Mouse (Mus musculus): ENCODE results near the gene Zfp984.
A peak's percentile ranks its signal among the peaks of the same experiment; 100 is the strongest.
"Not testable (repeated sequence)": the region's sequence is repeated elsewhere in the genome, so short reads cannot be mapped to it uniquely, and the experiment has no call there.

The Zfp984 gene

GRCm38 (mm10) chr4:147809292-147809965 lies at the start of gene Zfp984:
Gene Zfp984 (minus strand): TSS chr4:147809788.
- peak; percentile 76 for DNase-seq (ENCODE audit: low read depth, low spot score)

DNA sequence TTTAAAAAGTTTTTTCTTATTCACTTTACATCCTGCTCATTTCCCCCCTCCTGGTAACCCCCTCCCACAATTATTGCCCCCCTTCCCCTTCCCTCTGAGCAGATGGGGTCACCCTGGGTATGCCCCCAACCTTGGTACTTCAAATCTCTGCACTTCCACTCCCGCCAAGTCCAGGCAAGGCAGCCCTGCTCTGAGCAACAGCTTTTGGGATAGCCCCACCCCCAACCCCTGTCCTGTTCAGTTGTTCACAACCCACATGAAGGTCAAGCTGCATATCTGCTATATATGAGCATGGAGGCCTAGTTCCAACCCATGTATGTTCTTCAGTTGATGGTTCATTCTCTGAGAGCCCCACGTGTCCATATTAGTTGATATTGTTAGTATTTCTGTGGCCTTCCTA lies 41.2 kb upstream of the Zfp984 start:
- no peak for DNase-seq (ENCODE audit: low read depth, low spot score)

DNA sequence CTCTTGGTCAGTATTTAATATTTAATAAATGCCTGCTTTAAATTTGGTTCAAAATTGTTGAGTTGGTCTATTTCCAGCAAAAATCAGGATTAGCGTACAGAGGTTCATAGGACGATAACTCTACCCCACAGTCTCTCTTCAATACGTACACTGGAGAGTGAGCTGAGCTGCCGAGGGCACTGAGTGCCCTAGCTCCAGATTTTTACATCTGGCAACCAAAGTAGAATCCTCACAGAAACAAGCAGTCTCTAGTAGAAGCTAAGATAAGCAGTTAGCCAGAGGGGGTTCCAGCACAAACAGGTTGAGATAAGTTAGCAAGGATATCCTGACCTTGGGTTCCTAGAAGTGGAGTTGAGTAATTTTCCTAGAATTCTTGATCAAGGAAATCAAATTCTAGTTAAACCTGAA lies 39.0 kb upstream of the Zfp984 start:
- DNase-seq (ENCODE audit: low read depth, low spot score), result no peak

DNA sequence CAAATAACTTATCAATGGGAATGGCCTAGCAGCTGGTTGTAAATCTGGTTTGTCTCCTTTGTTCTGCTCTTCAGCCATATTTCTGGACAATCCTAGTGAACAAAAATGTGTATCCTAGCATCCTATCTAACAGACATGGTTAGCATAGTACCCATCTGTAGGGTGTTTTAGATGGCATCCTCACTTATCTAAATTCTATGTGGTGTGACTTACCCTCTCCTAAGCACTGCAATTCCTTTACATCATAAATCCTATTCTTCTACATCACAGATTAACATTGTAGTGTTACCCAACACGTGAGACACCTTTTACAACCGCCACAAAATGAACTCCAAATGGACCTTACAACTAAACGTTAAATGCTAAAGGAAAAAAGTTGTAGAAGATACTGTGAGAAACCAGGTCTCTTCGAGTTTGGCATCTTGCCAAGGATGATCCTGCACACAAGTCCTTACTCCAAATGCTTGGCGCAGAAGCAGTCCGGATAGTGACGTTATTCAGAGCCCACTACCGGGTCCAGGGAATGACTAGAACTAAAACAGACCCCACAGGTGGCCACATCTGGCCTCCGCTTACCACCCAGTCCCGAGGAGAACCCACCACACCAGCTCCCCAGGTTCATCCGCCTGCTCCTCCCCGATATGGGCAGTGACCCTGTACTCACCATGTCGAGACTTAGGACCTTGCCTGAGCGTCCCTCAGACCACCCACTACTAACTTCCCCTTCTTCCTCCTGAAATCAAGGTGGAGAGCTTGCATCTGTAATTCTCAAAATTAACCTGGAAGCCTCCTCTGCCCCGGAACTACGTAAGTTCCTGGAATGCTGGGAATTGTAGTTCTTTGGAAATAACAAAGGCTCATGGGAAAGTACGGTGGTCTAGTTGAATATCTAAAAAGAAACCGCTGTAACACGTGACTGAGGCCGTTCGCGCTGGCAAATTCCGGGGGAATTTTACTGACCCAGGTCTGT lies 38.3 kb upstream of the Zfp984 start, which contains the start of gene Zfp933:
Zfp933 (minus strand) TSS at position 753 of the 970 bp plus-strand sequence.
- DNase-seq (ENCODE audit: low read depth, low spot score), result peak; percentile 92

- DNase-seq (ENCODE audit: low read depth, low spot score), result no peak
Observed at GRCm38 (mm10) chr4:147842871-147843270, 33.3 kb upstream of the Zfp984 start.

DNA sequence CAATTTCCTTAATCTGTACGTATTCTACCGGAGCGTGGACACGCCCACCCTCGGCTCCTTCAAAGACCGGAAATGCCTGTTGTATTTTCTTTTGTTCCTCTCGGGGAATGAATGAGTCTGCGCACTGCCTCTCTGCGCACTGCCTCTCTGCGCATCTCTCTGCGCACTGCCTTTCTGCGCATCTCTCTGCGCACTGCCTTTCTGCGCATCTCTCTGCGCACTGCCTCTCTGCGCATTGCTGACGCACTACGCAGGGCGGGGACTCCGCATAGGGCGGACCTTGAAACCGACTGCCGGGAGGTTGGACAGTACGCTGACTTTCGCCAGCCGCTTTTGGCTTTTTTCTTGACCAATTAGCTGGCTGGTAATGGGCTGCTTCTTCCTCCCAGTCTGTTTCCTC lies 29.7 kb upstream of the Zfp984 start:
- not testable (repeated sequence) for DNase-seq (ENCODE audit: low read depth, low spot score)

GRCm38 (mm10) chr4:147824389-147824788 lies 14.8 kb upstream of the Zfp984 start:
- peak; percentile 30 for DNase-seq (ENCODE audit: low read depth, low spot score)

GRCm38 (mm10) chr4:147821414-147821813 lies 11.8 kb upstream of the Zfp984 start:
- not testable (repeated sequence) for DNase-seq (ENCODE audit: low read depth, low spot score)

GRCm38 (mm10) chr4:147819659-147820058 lies 10.1 kb upstream of the Zfp984 start:
- not testable (repeated sequence) for DNase-seq (ENCODE audit: low read depth, low spot score)

DNA sequence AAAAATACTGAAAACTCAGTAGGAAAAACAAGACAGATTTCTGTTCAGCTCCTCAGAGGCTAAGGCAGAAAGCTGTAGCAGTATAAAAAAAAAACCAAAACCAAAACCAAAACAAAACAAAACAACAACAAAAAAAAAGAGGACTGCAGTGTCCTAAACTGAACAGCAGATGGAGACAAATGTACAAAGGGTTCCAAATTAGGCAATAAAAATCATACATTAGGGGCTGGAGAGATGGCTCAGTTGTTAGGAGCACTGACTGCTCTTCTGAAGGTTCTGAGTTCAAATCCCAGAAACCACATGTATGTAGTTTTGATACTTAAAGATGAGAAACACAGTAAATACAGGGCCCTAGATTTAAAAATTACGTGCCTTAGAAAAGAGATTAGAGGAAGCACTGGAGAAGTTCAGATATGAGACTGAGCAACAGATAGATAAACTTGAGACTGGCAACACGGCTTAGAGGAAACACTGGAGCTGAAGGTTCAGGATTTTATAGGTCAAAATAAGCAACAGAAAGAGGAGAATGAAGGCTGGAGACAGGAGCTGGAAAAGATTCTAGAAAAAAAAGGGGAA lies 5.1 kb upstream of the Zfp984 start:
- peak; percentile 51 for DNase-seq (ENCODE audit: low read depth, low spot score)

DNA sequence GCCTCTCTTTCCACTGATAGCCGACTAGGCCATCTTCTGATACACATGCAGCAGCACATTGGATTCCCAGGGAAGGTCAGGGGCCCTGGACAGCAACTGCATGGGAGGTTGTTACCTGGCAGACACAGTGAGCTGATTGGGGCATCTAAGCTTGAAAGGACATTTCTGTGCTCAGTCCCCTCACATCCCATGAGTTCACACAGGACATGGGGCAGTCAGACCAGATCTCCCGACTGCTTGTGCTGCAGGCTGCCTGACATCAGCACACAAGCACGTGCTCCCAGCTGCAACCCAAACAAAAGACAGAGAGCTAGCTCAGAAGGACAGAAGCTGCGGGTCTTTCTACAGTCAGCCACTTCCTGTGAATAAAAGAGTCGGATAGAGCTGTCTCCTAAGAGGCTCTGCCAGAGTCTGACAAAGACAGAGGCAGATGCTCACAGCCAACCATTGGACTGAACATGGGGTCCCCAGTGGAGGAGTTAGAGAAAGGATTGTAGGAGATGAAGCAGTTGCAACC lies 3.7 kb upstream of the Zfp984 start:
- DNase-seq (ENCODE audit: low read depth, low spot score), result no peak

DNA sequence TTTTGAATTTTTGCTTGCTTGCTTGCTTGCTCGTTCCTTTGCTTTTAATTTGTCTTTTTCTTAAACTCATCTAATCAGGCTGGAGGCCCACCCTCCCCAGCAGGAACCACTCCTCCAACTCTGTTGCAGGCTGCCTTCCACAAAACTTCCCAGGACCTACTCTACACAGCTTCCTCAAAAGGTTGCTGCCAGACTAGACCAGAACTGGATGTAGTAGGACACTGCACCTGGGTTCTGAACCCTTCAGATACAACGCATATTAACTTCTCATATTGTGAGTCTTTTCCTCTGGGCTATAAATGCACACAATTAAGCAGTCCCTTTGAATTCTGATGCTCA lies 347 bp upstream of the Zfp984 start:
- DNase-seq (ENCODE audit: low read depth, low spot score), result not testable (repeated sequence)

DNA sequence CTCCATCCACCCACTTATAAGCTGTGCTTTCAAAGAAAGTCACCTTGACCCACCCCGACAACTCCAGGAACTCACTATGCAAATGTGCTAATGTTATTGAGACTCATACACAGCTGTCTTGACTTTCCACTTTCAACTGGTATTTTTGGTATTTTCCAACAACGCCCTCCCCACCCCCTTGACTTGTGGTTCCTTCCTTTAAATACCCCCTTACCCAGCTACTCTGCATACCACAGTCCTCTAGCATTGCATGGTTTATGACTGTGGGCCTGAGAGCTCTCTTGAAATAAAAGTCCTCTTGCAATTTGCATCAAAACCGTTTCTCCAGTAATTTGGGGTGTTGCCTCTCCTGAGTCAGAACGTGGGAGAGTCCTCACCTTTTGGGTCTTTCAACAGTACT lies 1.1 kb downstream of the Zfp984 start:
- peak; percentile 62 for DNase-seq (ENCODE audit: low read depth, low spot score)

DNA sequence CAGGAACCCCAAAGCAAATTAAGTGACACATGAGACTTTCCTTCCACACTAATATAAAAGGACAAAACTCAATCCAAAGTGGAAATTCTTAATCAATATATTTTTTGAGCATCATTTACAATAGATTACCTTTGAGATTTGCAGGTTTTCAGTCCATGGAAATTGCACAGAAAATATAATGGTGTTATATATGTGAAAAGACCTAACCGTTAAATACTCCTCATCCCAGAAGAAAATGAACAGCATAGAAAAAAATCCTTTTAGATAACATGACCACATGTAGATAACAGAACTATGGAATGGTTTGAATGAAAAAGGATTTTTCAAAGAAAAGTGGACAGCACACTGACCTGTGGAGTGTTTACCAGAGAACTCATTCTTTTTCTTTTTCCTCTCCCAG lies 14.3 kb downstream of the Zfp984 start:
- not testable (repeated sequence) for DNase-seq (ENCODE audit: low read depth, low spot score)

- DNase-seq (ENCODE audit: low read depth, low spot score), result peak; percentile 24
Observed at GRCm38 (mm10) chr4:147794026-147794665, 15.4 kb downstream of the Zfp984 start.

GRCm38 (mm10) chr4:147793390-147793916 lies 16.1 kb downstream of the Zfp984 start:
- DNase-seq (ENCODE audit: low read depth, low spot score), result peak; percentile 49

GRCm38 (mm10) chr4:147791729-147792128 lies 17.9 kb downstream of the Zfp984 start:
- not testable (repeated sequence) for DNase-seq (ENCODE audit: low read depth, low spot score)

DNA sequence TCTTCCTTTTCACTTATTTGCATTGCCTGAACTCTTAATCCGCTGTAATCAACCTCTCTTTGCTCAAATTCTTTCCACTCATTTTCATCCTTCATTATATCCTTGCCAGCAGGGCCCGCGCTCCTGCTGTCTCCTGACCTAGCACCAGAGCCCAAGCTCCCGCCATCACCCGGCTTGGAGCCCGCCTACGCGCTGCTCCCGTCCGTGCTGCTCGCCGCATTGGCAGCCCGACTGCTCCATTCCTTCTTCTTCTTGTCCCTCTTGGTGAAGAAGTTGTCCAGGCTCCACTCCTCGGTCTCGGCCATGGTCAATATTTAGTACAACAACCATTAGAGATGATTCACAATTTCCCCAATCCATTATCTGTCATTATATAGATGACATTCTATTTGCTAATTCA lies 63.3 kb downstream of the Zfp984 start:
- peak; percentile 15 for DNase-seq (ENCODE audit: low read depth, low spot score)

DNA sequence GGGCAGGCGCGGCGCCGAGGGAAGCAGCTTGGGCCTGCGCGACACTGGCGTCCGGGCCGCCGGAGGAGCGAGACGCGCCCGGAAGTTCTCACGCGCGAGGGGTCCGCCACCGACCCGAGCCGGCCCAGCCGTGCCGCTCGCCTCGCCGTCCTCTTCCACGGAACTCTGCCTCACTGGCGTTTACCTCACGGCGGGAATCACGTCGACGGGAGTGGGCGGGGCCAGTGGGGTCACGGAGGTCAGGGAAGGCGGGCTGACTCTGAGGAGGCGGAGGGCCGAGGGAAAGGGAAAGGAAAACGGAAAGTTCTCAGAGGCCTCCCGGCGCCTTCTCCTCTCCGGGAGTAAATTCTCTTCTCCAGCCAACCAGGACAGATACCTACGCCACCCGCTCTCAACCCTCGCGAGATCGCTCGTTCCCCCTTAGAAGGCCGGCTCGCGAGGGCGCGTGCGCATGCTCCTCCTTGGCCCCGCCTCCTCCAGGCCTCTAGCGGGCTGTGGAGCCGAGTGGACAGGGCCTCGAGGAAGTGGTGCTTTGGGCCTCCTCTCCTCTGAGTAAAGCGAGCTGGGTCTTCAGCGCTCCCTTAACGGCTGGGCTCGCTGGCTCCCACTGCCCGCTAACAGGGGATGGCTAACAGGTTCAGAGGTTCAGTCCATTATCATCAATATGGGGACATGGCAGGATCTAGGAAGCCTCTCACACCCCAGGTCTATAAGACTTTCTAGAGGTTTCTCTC lies 70.8 kb downstream of the Zfp984 start:
- DNase-seq (ENCODE audit: low read depth, low spot score), result peak; percentile 86

Data from ZHBTc4 (cell line).